15 mouse cellular contexts compared by ENCODE assay signal in the genomic region with DNA sequence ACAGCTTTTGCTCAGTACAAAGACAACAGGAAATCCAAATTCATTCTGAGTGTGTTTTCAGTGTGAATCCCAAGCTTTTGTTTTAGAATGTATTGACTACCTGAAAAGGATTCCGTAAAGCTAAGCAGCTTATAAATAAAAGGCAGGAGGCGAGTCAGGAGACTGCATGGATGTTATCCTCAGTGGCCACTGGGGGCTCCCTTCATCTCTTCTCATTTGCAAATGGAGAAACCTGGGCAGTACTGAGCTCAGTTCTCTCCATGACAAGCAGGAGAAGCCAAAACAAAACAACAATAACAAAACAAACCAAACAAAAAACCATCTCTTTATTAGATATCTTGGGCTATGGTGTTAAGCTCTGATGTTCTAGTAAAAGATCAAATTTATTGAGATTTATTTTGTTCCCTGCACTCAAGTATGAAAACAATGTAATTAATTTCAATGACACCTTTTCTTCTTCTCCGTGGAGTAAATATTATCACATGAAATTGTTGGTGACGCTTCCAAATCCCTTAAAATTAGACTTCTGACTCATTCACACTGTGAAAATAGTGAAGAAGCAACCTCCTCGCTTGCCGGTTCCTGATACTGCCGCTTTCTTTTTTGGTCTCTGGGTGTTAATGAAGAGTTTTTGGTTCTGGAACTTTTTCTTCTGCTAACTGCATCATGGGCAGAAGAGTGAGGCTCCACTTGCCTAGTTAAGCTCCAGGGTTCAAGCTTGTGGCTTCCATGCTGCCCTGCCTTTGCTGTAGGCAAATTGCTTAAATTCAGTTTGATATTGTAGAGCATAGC. TPM values are rescaled to one million over a fixed set of nuclear protein-coding genes. Genes with fewer than 3 reads are reported as not detected.
DNase-seq lines count a peak whose midpoint lies in the region; ATAC-seq lines count a peak whose summit lies in the region.
"Had no signal": no experiment of that assay in that cellular context is flagged by ENCODE, and none has a peak within 500 bp of the region (broad histone marks: within the 10 kb centered on the region; RNA-seq: fewer than 3 reads in every experiment).

No protein-coding gene starts in this region.

- H3K27ac ChIP-seq in embryonic facial prominence, embryonic 11.5 days (replicated peaks; ENCODE audit: low read depth, low read length) = no peak overlapping the region
- H3K27ac ChIP-seq in embryonic facial prominence, embryonic 10.5 days (replicated peaks) = no peak overlapping the region
- H3K27ac ChIP-seq: hindbrain, embryonic 10.5 days; limb, embryonic 15.5 days; midbrain, embryonic 13.5 days; neural tube, embryonic 13.5 days had no signal

- DNase-seq in embryonic facial prominence, embryonic 11.5 days (ENCODE audit: low spot score) = peak; percentile 16
- DNase-seq in embryonic facial prominence, embryonic 10.5 days (ENCODE audit: low spot score) = no peak
- DNase-seq in left cerebral cortex, adult 18-20 months (ENCODE audit: low spot score in 2 of 2) = peak; percentile 17 to 42
- DNase-seq in left cerebral cortex, adult 9 months (ENCODE audit: low spot score in 2 of 2) = no peak
- peak; percentile 38 for DNase-seq in right cerebral cortex, postnatal 14 days
- no peak for DNase-seq in right cerebral cortex, postnatal 4 days
- peak; percentile 42 for DNase-seq in telencephalon, adult 2 months (ENCODE audit: low read depth, low spot score)
- no peak for DNase-seq in kidney, adult 11 months
- DNase-seq: lung, postnatal 10 days; thymus, postnatal 14 days had no signal

- H3K36me3 ChIP-seq in embryonic facial prominence, embryonic 11.5 days (replicated peaks; ENCODE audit: control insufficient read depth, insufficient read depth, low read depth, low read length) = no peaks in the 10 kb centered on the region
- H3K36me3 ChIP-seq in embryonic facial prominence, embryonic 10.5 days (replicated peaks) = no peaks in the 10 kb centered on the region
- H3K36me3 ChIP-seq: heart, embryonic 12.5 days; hindbrain, embryonic 10.5 days; limb, embryonic 15.5 days; midbrain, embryonic 13.5 days; neural tube, embryonic 13.5 days had no signal

- WGBS in embryonic facial prominence, embryonic 11.5 days = 82% methylated on average over 7 of the region's 7 CpGs
- 81% methylated on average over 7 of the region's 7 CpGs for WGBS in embryonic facial prominence, embryonic 10.5 days

- H3K9ac ChIP-seq in embryonic facial prominence, embryonic 11.5 days (replicated peaks; ENCODE audit: low read length) = no peak overlapping the region
- H3K9ac ChIP-seq: heart, embryonic 12.5 days; limb, embryonic 15.5 days; midbrain, embryonic 13.5 days; neural tube, embryonic 13.5 days had no signal

- no peak overlapping the region for H3K4me3 ChIP-seq in embryonic facial prominence, embryonic 11.5 days (ENCODE audit: low read depth, low read length)
- H3K4me3 ChIP-seq in embryonic facial prominence, embryonic 10.5 days = no peak overlapping the region
- H3K4me3 ChIP-seq: heart, embryonic 12.5 days; hindbrain, embryonic 10.5 days; limb, embryonic 15.5 days; midbrain, embryonic 13.5 days; neural tube, embryonic 13.5 days had no signal

- ATAC-seq in embryonic facial prominence, embryonic 11.5 days (replicated peaks; ENCODE audit: insufficient number of reproducible peaks, low FRiP score, low TSS enrichment, low read depth) = no peak
- ATAC-seq: midbrain, embryonic 13.5 days had no signal

- no peaks in the 10 kb centered on the region for H3K9me3 ChIP-seq in embryonic facial prominence, embryonic 11.5 days (replicated peaks; ENCODE audit: control insufficient read depth, low read length)
- no peaks in the 10 kb centered on the region for H3K9me3 ChIP-seq in embryonic facial prominence, embryonic 10.5 days
- H3K9me3 ChIP-seq: heart, embryonic 12.5 days; hindbrain, embryonic 10.5 days; limb, embryonic 15.5 days; midbrain, embryonic 13.5 days; neural tube, embryonic 13.5 days had no signal

- H3K27me3 ChIP-seq in embryonic facial prominence, embryonic 11.5 days (ENCODE audit: control insufficient read depth, insufficient read depth, low read length) = no peaks in the 10 kb centered on the region
- H3K27me3 ChIP-seq in embryonic facial prominence, embryonic 10.5 days (replicated peaks; ENCODE audit: low read depth, poor library complexity, severe bottlenecking) = no peaks in the 10 kb centered on the region
- H3K27me3 ChIP-seq: heart, embryonic 12.5 days; limb, embryonic 15.5 days; midbrain, embryonic 13.5 days had no signal

- H3K4me2 ChIP-seq in embryonic facial prominence, embryonic 11.5 days (ENCODE audit: low read depth, low read length) = no peak overlapping the region
- H3K4me2 ChIP-seq: heart, embryonic 12.5 days; limb, embryonic 15.5 days; midbrain, embryonic 13.5 days; neural tube, embryonic 13.5 days had no signal

- no peaks in the 10 kb centered on the region for H3K4me1 ChIP-seq in embryonic facial prominence, embryonic 11.5 days (ENCODE audit: control insufficient read depth, insufficient read depth, low read length)
- H3K4me1 ChIP-seq in embryonic facial prominence, embryonic 10.5 days = peaks cover 7% of the 10 kb centered on the region; the same call in 1 of the 2 replicates
- H3K4me1 ChIP-seq: limb, embryonic 15.5 days; neural tube, embryonic 13.5 days had no signal

RNA-seq across cellular contexts. Expression of gene Fam196a, which starts 7.9 kb away (rescaled TPM):
- polyA plus RNA-seq in embryonic facial prominence, embryonic 11.5 days (2014; fragmentation: Nextera tagmentation; extraction: Ambion mirVana) = 1.6 and 2.0 TPM in 2 replicates
- polyA plus RNA-seq in embryonic facial prominence, embryonic 10.5 days (2016; fragmentation: Nextera tagmentation; extraction: Ambion mirVana) = 2.1 and 2.7 TPM in 2 replicates
- 10 to 100 TPM; 16.6 to 17.2 TPM for total RNA-seq in left cerebral cortex, adult 18-20 months (2021)

Comparison
In these comparisons a context has a peak if more than half of its experiments do, and no peak if none do; other contexts are left out.
1. DNase-seq: peak in embryonic facial prominence, embryonic 11.5 days (single experiment), left cerebral cortex, adult 18-20 months (2 of 2), right cerebral cortex, postnatal 14 days (single experiment) and telencephalon, adult 2 months (single experiment); none in embryonic facial prominence, embryonic 10.5 days (single experiment), left cerebral cortex, adult 9 months (0 of 2), right cerebral cortex, postnatal 4 days (single experiment) and kidney, adult 11 months (single experiment).